Mouse (Mus musculus): ENCODE results near the gene Cpxm2. TPM values are rescaled to one million over a fixed set of nuclear protein-coding genes. Genes with fewer than 3 reads are reported as not detected.

Gene Cpxm2
- polyA plus RNA-seq, 1 experiment, result 1.2 TPM

DNA sequence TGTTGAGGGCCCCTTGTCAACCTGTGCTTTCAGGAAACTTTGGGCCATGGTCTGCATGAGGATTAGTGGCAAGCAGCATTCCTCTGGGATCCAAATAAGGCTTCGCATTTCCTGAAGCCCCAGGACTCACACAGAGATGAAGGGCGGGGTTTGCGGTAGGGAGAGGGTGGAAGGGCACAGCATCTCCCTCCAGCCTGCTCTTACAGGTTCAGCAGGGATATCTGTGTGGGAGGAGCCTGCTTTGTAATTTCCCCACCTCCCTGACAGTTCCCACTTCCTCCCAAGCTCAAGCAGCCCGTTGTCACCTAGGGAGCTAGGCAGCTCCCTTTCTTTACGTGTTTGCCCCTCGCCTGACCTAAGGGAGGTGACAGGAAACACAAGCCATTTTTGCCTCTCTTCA lies 165.5 kb downstream of the Cpxm2 start:
- no peak overlapping the region for H3K27ac ChIP-seq (ENCODE audit: insufficient read depth, low read length)
- no peak overlapping the region for H3K4me3 ChIP-seq (ENCODE audit: low read depth, low read length)
- TF ChIP-seq CTCF (IDR thresholded peaks at IDR 0.05; ENCODE audit: low read depth, low read length), result no peak
- TF ChIP-seq EP300 (IDR thresholded peaks at IDR 0.05; ENCODE audit: insufficient read depth, low read depth, low read length), result no peak
- TF ChIP-seq POLR2A (IDR thresholded peaks at IDR 0.05; ENCODE audit: insufficient read depth, low read length), result no peak
- peaks cover 4% of the 10 kb centered on the region for H3K4me1 ChIP-seq (ENCODE audit: control insufficient read depth, insufficient read depth, low read length)
- H3K9ac ChIP-seq (ENCODE audit: low read depth, poor library complexity, severe bottlenecking), result no peak overlapping the region
- no peaks in the 10 kb centered on the region for H3K36me3 ChIP-seq (ENCODE audit: control insufficient read depth, insufficient read depth, low read length, poor library complexity, severe bottlenecking)
- peaks cover 2% of the 10 kb centered on the region; the same call in 1 of the 2 replicates for H3K9me3 ChIP-seq (replicated peaks; ENCODE audit: control insufficient read depth, insufficient read depth, low read length, poor library complexity, severe bottlenecking)
- no peaks in the 10 kb centered on the region for H3K27me3 ChIP-seq (ENCODE audit: control insufficient read depth, insufficient read depth, low read length, poor library complexity, severe bottlenecking)

Other genes starting within 250 kb of the Cpxm2 start
- gene Gpr26, start 188.3 kb downstream of the Cpxm2 start, polyA plus RNA-seq (2011; ENCODE audit: insufficient read depth, insufficient read length, low read depth, missing spikeins), result not detected in 2 replicates
- gene Chst15, start 162.5 kb upstream of the Cpxm2 start, polyA plus RNA-seq (2011; ENCODE audit: insufficient read depth, insufficient read length, low read depth, missing spikeins), result 15.4 and 20.7 TPM in 2 replicates

Measured in ES-Bruce4 (cell line).